Mouse (Mus musculus) liver, embryonic 14.5 days (tissue): ENCODE measurements at regions not wholly inside any gene's neighbourhood (a gene's known extent, or its start where the extent isn't known, plus 50 kb on each side); places are given as distances from the start of the nearest gene placed in this dataset.

Source experiments
- ATAC-seq: fragments of 200-750 bp; cut with Nextera tagmentation; 2 replicates; pipeline ENCODE4 v1.8.0; 2017; ENCODE audit warnings: moderate number of reproducible peaks, mild to moderate bottlenecking, moderate library complexity; ENCODE audit not compliant: insufficient read depth
- DNase-seq, 3 experiments: peaks; one replicate each; pipeline ENCODE4 v3.0.0-alpha.2; 2012 to 2013; ENCODE audit warnings: low read depth in 3 of 3, low spot score in 3 of 3
- H3K27ac ChIP-seq: fragments of 300-500 bp; sonication (generic); 2 replicates; pipeline ENCODE4 v1.5.1; 2014; ENCODE audit warnings: moderate library complexity, mild to moderate bottlenecking, control low read depth, inconsistent platforms
- H3K27me3 ChIP-seq: fragments of 300-500 bp; sonication (generic); 2 replicates; pipeline ENCODE4 v1.6.1; 2014; ENCODE audit warnings: mild to moderate bottlenecking, low read length, moderate library complexity; ENCODE audit not compliant: control insufficient read depth, insufficient read depth
- H3K36me3 ChIP-seq: fragments of 300-500 bp; sonication (generic); replicated peaks from 2 replicates; pipeline ENCODE4 v1.6.1; 2014; ENCODE audit warnings: low read depth; ENCODE audit not compliant: control insufficient read depth, insufficient read depth
- H3K4me1 ChIP-seq, 2 experiments: fragments of 200-500 bp in 1 of 2; fragments of 300-500 bp in 1 of 2; sonication (generic) in 1 of 2; replicated peaks; 2 replicates each; pipeline ENCODE4 v1.6.1; 2012 to 2014; ENCODE audit warnings: antibody characterized with exemption in 1 of 2, inconsistent platforms in 1 of 2, low read length in 1 of 2; ENCODE audit not compliant: control insufficient read depth in 2 of 2, insufficient read depth in 2 of 2
- H3K4me2 ChIP-seq: fragments of 300-500 bp; sonication (generic); 2 replicates; pipeline ENCODE4 v1.6.1; 2014; ENCODE audit warnings: low read depth, mild to moderate bottlenecking, control low read depth, moderate library complexity
- H3K4me3 ChIP-seq, 2 experiments: fragments of 200-500 bp in 1 of 2; fragments of 300-500 bp in 1 of 2; sonication (generic) in 1 of 2; 2 replicates each; pipeline ENCODE4 v1.5.1; 2012 to 2014; ENCODE audit warnings: low read depth in 2 of 2, low read length in 2 of 2, mild to moderate bottlenecking in 2 of 2, control low read depth in 1 of 2, inconsistent platforms in 1 of 2, moderate library complexity in 1 of 2; ENCODE audit not compliant: insufficient read depth in 1 of 2
- H3K9ac ChIP-seq: fragments of 300-500 bp; sonication (generic); replicated peaks from 2 replicates; pipeline ENCODE4 v1.6.1; 2014; ENCODE audit warnings: mild to moderate bottlenecking, control low read depth, moderate library complexity
- H3K9me3 ChIP-seq: fragments of 300-500 bp; sonication (generic); 2 replicates; pipeline ENCODE4 v1.6.1; 2016; ENCODE audit warnings: low read length, mixed read lengths; ENCODE audit not compliant: control insufficient read depth
- CTCF ChIP-seq: IDR thresholded peaks from 2 replicates; pipeline ENCODE4 v1.5.1; 2016; ENCODE audit warnings: antibody characterized with exemption, low read depth, control low read depth
- EP300 ChIP-seq: IDR thresholded peaks from 2 replicates; pipeline ENCODE4 v1.6.1; 2016; ENCODE audit warnings: antibody characterized with exemption, low read depth
- WGBS: fragments of 180-500 bp; shearing (Covaris S2); extraction: QIAGEN DNeasy Blood & Tissue Kit; methylation state at CpG from one replicate; pipeline ENCODE4 v1.1.7; 2014; ENCODE audit not compliant: insufficient replicate concordance; 5-methylcytosine and 5-hydroxymethylcytosine counted together

DNA sequence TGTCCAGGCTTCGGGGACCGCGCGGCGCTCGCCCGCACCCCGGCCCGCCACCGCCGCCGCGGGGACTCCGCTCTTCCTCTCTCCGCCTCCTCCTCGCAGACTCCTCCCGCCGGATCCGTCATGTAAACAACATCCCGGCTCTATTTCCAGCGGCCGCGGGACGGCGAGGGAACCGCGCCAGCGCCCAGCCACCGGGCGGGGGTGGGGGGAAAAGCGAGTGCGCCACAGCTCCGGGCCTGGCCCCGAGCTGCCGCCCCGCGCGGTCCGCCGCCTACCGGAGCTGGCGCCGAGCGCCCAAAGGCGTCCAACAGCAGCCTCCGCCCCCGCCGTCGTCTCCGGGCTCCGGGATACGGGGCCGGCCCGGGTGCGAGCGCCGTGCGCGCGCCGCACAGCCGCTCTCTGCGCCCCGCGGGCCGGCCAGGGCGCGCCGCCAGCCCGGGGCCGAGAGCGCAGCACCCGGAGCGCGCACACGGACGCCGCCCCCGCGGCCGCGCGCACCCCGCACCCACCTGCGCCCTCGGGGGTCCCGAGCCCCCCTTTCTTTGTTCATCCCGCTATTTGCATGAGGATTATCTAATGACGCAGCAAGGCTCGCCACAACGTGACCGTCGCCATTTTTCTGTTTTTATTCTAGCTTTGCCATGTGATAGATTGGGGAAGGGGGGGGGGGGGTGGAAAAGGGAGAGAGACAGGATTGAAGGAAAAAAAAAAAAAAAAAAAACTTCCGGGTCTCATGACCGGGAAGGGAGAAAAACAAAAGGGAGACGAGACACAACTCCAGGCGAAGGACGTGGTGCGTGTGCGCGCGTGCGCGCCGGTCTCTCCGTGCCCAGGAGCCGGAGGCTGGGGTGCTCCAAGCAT lies 62.8 kb upstream of the Ak4 start:
- H3K27me3 ChIP-seq = peaks cover 12% of the 10 kb centered on the region
- ATAC-seq (peak; percentile 81), DNase-seq (peak in 1 of 3 experiments; percentile 23)
- H3K36me3 ChIP-seq = no peaks in the 10 kb centered on the region
- TF ChIP-seq CTCF (no peak), EP300 (no peak)
- no peak overlapping the region for H3K27ac ChIP-seq
- H3K4me3 ChIP-seq = peak overlapping the region; percentile 65 to 70
- peaks cover 5 to 18% of the 10 kb centered on the region in 2 experiments for H3K4me1 ChIP-seq
- H3K9me3 ChIP-seq = no peaks in the 10 kb centered on the region
- under 1% methylated on average over 103 of the region's 107 CpGs for WGBS
- H3K9ac ChIP-seq = peak overlapping the region; percentile 69
- H3K4me2 ChIP-seq = peak overlapping the region; percentile 92

DNA sequence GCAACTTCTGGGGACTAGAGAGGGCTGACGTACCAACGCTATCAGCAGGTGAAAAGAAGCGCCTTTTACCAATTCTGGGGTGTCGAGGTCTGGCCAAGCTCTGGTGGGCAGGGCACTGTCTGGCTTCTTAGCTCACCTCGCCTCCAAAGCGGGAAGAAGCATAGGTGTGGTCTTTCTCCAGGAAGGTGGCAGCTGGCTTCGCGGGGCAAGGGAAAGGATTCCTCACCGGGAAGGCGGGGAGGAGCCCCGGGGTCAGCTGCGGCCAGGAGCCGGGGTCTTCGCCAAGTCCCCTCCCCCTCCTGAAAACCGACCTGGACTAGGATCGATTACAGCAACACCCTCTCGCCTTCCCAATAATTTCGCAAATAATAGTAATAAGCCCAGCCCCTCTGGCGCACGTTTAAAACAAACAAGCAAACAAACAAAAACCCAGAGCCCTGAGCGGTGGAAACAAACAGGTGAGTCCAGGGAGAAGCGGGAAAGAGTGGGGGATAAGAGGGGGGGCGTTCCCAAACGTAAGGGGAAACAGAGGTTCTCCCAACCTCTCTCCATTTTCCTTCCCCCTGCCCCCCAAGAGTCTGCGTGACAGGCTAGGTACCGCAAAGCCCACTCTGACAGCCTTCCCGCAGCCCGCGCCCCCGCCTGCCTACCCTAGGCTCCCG lies 63.5 kb upstream of the Ak4 start:
- Histone ChIP-seq H3K9me3 (no peaks in the 10 kb centered on the region), H3K27me3 (peaks cover 12% of the 10 kb centered on the region), H3K4me2 (peak overlapping the region; percentile 92), H3K36me3 (no peaks in the 10 kb centered on the region), H3K4me1 (peaks cover 5 to 18% of the 10 kb centered on the region in 2 experiments), H3K4me3 (peak overlapping the region; percentile 65 to 70), H3K9ac (peak overlapping the region; percentile 69), H3K27ac (no peak overlapping the region)
- 2% methylated on average over 29 of the region's 31 CpGs for WGBS
- TF ChIP-seq EP300 (no peak), CTCF (no peak)
- no peak for DNase-seq
- no peak for ATAC-seq

DNA sequence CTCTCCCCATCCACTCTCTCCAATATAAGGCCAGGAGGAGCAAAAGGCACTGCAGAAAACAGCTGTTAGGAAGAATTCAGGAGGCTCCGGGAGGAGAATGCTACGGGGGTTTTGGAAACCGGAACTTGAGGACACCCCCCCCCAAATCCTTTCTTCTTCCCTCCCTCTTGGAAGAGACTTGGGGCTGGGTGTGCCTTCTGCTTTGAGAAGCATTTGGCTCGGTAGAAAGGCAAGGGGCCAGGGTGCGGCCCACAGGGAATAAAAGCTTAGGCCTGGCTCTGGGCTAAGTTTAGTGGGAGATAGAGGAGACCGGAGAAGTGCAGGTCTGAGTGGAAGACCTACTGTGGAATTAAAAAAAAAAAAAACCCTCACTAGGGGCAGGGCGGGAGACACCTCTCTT lies 64.1 kb upstream of the Ak4 start:
- no peaks in the 10 kb centered on the region for H3K9me3 ChIP-seq
- peaks cover 5 to 18% of the 10 kb centered on the region in 2 experiments for H3K4me1 ChIP-seq
- H3K27ac ChIP-seq = no peak overlapping the region
- H3K27me3 ChIP-seq = peaks cover 12% of the 10 kb centered on the region
- peak overlapping the region; percentile 69; the same call in 1 of the 2 replicates for H3K9ac ChIP-seq
- 24% methylated on average over 7 of the region's 7 CpGs for WGBS
- H3K36me3 ChIP-seq = no peaks in the 10 kb centered on the region
- TF ChIP-seq EP300 = no peak
- TF ChIP-seq CTCF = no peak
- DNase-seq (no peak), ATAC-seq (no peak)
- H3K4me2 ChIP-seq = peak overlapping the region; percentile 92
- H3K4me3 ChIP-seq = peak overlapping the region in 1 of 2 experiments; percentile 65; a peak in 3 of 4 replicates

DNA sequence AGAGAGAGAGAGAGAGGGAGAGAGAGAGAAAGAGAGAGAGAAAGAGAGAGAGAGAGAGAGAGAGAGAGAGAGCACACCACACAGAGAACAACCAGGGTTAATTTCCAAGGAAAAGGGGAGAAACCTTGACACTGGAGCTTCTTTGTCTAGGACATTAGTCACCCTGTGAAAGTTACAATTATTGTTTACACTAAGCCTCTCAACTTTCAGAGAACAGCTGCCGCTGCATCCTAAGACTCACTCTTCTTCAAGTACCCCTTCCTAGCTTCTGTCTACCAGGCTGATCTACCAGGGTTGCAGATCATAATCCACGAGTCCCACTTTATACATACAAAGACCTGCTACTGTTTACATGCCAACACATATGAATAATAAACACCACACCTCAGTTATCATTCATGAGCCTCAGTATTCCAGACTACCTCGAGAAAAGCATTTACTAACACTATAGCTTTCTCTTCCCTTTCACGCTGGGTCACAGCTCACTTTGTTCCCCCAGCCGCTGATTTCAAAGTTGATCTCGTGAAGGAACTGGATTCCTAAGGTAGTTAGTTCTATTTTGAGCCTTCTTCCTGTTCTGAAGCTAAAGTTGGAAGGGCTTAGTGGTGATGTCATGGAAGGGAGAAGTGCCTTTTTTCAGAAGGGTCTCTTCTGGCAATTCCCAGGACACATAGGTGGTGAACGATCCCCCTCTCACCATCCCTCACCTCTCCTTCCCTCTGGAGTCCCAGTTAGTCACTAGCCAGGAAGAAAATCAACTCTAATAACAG lies 64.8 kb upstream of the Ak4 start:
- no peak overlapping the region for H3K4me3 ChIP-seq
- DNase-seq (no peak), ATAC-seq (no peak)
- no peak overlapping the region for H3K9ac ChIP-seq
- no peak overlapping the region for H3K27ac ChIP-seq
- TF ChIP-seq CTCF (no peak), EP300 (no peak)
- WGBS = 25% methylated on average over 7 of the region's 7 CpGs
- H3K4me2 ChIP-seq = peak overlapping the region; percentile 92
- no peaks in the 10 kb centered on the region for H3K36me3 ChIP-seq
- H3K9me3 ChIP-seq = no peaks in the 10 kb centered on the region
- peaks cover 5 to 17% of the 10 kb centered on the region in 2 experiments for H3K4me1 ChIP-seq
- peaks cover 12% of the 10 kb centered on the region for H3K27me3 ChIP-seq
